Mouse (Mus musculus) heart, embryonic 11.5 days (tissue): ENCODE measurements around the gene Cnn1. TPM values are rescaled to one million over a fixed set of nuclear protein-coding genes. Genes with fewer than 3 reads are reported as not detected.

Experiments used
- ATAC-seq: fragments of 200-750 bp; cut with Nextera tagmentation; replicated peaks from 2 replicates; pipeline ENCODE4 v1.8.0; 2017; ENCODE audit warnings: moderate library complexity; ENCODE audit not compliant: insufficient number of reproducible peaks, low FRiP score, low TSS enrichment
- H3K27ac ChIP-seq: fragments of 300-500 bp; sonication (generic); 2 replicates; pipeline ENCODE4 v1.5.1; 2014; ENCODE audit warnings: mild to moderate bottlenecking, low read depth, low read length
- H3K27me3 ChIP-seq: fragments of 300-500 bp; sonication (generic); 2 replicates; pipeline ENCODE4 v1.6.1; 2014; ENCODE audit warnings: mild to moderate bottlenecking, low read length, mixed read lengths; ENCODE audit not compliant: control insufficient read depth, insufficient read depth
- H3K36me3 ChIP-seq: fragments of 300-500 bp; sonication (generic); 2 replicates; pipeline ENCODE4 v1.6.1; 2014; ENCODE audit warnings: mild to moderate bottlenecking, low read length, moderate library complexity, mixed read lengths; ENCODE audit not compliant: control insufficient read depth, insufficient read depth
- H3K4me1 ChIP-seq: fragments of 300-500 bp; sonication (generic); 2 replicates; pipeline ENCODE4 v1.6.1; 2014; ENCODE audit warnings: low read length; ENCODE audit not compliant: control insufficient read depth, insufficient read depth
- H3K4me2 ChIP-seq: fragments of 300-500 bp; sonication (generic); 2 replicates; pipeline ENCODE4 v1.6.1; 2014; ENCODE audit warnings: mild to moderate bottlenecking, moderate library complexity
- H3K4me3 ChIP-seq: fragments of 300-500 bp; sonication (generic); 2 replicates; pipeline ENCODE4 v1.5.1; 2014; ENCODE audit warnings: low read depth, low read length
- H3K9ac ChIP-seq: fragments of 300-500 bp; sonication (generic); 2 replicates; pipeline ENCODE4 v1.6.1; 2014; ENCODE audit warnings: mild to moderate bottlenecking, low read depth, low read length, moderate library complexity
- H3K9me3 ChIP-seq: fragments of 300-500 bp; sonication (generic); replicated peaks from 2 replicates; pipeline ENCODE4 v1.6.1; 2016; ENCODE audit warnings: low read length; ENCODE audit not compliant: control insufficient read depth
- WGBS: fragments of 180-500 bp; shearing (Covaris S2); extraction: QIAGEN DNeasy Blood & Tissue Kit; methylation state at CpG from one replicate; pipeline ENCODE4 v1.1.7; 2014; ENCODE audit not compliant: insufficient replicate concordance; 5-methylcytosine and 5-hydroxymethylcytosine counted together
- polyA plus RNA-seq: library from polyadenylated mRNA; unstranded; fragments of >200 nt; fragmentation: Nextera tagmentation; extraction: Ambion mirVana; gene quantifications from 2 replicates; pipeline ENCODE4 v1.2.1, GENCODE M21; 2014

The Cnn1 gene
- polyA plus RNA-seq, 1 experiment from 2014 or later, result 388 TPM

DNA sequence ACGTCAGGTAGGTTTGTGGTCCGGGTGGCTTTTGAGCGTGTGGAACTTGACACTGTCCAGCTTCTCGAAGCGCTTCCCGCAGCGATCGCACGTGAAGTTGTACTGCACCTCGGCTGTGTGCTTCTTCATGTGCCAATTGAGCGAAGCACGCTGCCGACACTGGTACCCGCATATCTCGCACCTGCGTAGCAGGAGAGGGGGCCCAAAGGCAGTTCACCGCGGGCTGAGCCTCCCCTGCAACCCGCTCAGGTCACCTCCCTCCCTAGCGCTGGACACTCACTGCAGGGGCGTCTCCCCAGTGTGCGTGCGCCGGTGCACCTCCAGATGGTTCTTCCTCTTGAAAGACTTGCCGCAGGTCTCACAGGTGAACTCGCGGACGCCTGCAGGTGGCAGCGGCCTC is 43.3 kb upstream of the Cnn1 start:
- Histone ChIP-seq H3K36me3 (peaks cover 9% of the 10 kb centered on the region), H3K4me1 (peaks cover 19% of the 10 kb centered on the region), H3K27ac (no peak overlapping the region), H3K27me3 (peaks cover 49% of the 10 kb centered on the region), H3K9me3 (no peaks in the 10 kb centered on the region), H3K4me3 (no peak overlapping the region), H3K9ac (no peak overlapping the region), H3K4me2 (no peak overlapping the region)
- no peak for ATAC-seq
- WGBS, result 33% methylated on average over 29 of the region's 29 CpGs

DNA sequence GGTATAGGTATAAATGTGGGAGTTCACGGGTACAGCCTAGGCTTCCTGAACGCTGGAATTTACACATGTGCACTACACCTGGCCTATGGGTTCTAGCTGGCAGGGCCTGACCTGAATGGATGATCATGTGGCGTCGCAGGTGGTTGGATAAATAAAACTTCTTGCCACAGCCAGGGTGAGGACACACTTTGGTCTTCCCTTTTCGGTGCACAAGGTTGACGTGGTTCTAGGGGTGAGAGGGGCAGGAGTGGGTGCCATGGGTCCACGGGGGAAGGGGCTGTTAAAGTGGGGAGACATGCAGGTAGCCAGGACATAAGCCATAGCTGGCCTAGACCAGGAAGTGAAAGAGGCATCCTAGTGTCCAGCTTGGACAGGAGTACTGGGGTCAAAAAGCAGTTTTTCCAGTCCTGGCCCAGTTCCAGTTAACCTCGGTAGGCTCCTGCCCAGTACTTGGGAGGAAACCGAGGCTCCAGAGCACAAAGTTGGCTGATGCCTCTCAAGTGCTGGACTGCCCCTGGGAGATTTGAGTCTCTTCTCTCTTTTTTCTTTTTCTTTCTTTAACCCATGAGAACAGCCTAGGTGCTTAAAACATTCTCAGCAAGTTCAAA is 42.6 kb upstream of the Cnn1 start:
- Histone ChIP-seq H3K9me3 (no peaks in the 10 kb centered on the region), H3K36me3 (peaks cover 9% of the 10 kb centered on the region), H3K4me1 (peaks cover 12% of the 10 kb centered on the region), H3K27me3 (peaks cover 42% of the 10 kb centered on the region), H3K4me2 (no peak overlapping the region), H3K9ac (no peak overlapping the region), H3K4me3 (no peak overlapping the region), H3K27ac (no peak overlapping the region)
- no peak for ATAC-seq
- WGBS, result 76% methylated on average over 9 of the region's 9 CpGs

DNA sequence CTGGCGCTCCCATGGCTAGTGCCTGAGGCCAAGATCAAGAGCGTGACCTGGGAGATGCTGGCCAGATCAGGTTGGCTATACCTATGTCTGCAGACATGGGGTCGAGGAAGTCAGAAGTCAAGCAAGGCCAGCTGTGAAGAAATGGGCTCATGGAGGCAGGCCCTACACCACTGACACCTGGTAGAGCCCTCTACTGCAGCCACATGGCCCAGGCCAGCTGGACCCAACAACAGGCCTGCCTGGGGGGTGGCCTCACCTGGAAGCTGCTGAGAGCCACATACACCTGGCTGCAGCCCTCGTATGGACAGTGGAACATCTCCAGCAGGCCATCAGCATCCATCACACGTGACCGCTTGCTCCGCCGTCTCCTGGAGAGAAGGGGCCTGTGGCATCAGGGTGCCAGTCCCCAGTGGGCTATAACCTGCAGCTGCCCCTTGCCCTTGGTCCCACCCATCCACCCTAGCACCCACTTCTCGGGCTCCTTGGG is 41.9 kb upstream of the Cnn1 start:
- Histone ChIP-seq H3K27ac (no peak overlapping the region), H3K9ac (no peak overlapping the region), H3K27me3 (peaks cover 35% of the 10 kb centered on the region), H3K36me3 (peaks cover 9% of the 10 kb centered on the region), H3K4me3 (no peak overlapping the region), H3K9me3 (no peaks in the 10 kb centered on the region), H3K4me2 (no peak overlapping the region), H3K4me1 (0 out of 2 replicates have a peak, but pooled peaks cover 6% of the 10 kb centered on the region)
- no peak for ATAC-seq
- WGBS, result 89% methylated on average over 9 of the region's 9 CpGs

DNA sequence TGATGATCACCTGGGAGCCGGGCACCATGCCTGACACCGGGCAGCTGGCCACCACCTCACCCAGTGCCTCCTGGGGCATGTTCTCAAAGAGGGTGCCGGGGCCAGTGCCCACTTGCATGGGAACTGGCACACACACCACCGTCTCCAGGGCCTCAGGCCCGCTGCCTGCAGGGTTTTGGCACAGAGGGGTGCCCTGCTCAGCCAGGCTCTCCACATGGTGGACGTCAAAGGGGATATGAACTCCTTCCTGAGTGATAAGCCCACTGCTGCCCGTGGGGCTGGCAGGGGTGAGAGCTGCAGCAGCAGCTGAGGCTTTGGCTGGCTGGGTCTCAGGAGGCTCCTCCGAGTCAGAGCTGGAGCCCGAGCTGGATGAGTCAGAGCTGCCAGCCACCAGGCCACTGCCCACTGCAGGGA is 41.0 kb upstream of the Cnn1 start:
- no peak for ATAC-seq
- H3K36me3 ChIP-seq, result peaks cover 9% of the 10 kb centered on the region

DNA sequence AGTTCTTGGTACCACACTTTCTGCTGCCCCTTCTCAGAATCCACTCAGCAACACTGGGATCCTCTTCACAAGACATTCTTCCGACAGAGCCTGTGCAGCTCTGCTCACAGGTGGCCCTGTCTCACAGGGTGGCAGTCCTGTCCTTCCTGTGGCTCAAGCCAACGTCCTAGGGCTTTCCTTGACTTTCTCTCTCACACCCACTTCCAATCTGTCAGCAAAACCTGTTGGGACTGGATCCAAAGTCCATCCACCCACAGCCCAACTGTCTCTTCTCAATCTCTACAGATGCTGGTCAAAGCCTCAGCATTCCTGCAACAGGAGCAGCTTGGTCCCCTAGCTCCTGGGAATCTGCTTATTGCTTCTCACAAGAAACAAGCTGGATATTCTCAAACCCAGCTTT is 37.7 kb upstream of the Cnn1 start:
- Histone ChIP-seq H3K4me1 (no peaks in the 10 kb centered on the region), H3K36me3 (peaks cover 33% of the 10 kb centered on the region), H3K4me3 (no peak overlapping the region), H3K27ac (no peak overlapping the region), H3K9ac (no peak overlapping the region), H3K27me3 (0 out of 2 replicates have a peak, but pooled peaks cover 2% of the 10 kb centered on the region), H3K9me3 (no peaks in the 10 kb centered on the region), H3K4me2 (no peak overlapping the region)
- no peak for ATAC-seq
- WGBS, result 82% methylated on average over 2 of the region's 2 CpGs

More for the DNA sequence above, 41.0 kb upstream of the Cnn1 start:
- 0 out of 2 replicates have a peak, but pooled peaks cover 6% of the 10 kb centered on the region for H3K4me1 ChIP-seq
- no peak overlapping the region for H3K27ac ChIP-seq
- no peaks in the 10 kb centered on the region for H3K9me3 ChIP-seq
- WGBS, result 80% methylated on average over 9 of the region's 9 CpGs
- no peak overlapping the region for H3K9ac ChIP-seq
- H3K4me3 ChIP-seq, result no peak overlapping the region
- no peak overlapping the region for H3K4me2 ChIP-seq
- H3K27me3 ChIP-seq, result peaks cover 26% of the 10 kb centered on the region

DNA sequence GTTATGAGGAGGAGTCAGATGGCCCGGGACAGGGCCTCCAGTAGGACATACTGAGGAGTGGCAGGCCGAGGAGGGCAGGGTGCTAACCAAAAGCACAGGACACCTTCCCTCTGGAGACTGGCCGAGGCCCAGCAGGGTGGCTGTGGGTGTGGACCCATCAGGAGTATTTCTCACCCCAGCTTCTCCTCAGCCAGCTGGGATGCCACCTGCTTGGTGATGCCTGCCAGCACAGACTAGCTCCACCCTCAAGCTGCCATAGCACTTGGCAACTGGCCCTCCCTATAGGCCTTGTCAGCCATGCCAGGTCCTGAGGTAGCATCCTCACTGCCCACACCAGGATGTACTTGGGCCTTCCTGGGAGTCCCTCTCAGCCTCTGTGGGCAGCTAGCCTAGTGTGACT is 34.7 kb upstream of the Cnn1 start:
- Histone ChIP-seq H3K9ac (no peak overlapping the region), H3K27ac (no peak overlapping the region), H3K4me3 (no peak overlapping the region), H3K27me3 (no peaks in the 10 kb centered on the region), H3K36me3 (peaks cover 28% of the 10 kb centered on the region), H3K9me3 (no peaks in the 10 kb centered on the region), H3K4me2 (no peak overlapping the region), H3K4me1 (no peaks in the 10 kb centered on the region)
- 91% methylated on average over 3 of the region's 3 CpGs for WGBS
- no peak for ATAC-seq

DNA sequence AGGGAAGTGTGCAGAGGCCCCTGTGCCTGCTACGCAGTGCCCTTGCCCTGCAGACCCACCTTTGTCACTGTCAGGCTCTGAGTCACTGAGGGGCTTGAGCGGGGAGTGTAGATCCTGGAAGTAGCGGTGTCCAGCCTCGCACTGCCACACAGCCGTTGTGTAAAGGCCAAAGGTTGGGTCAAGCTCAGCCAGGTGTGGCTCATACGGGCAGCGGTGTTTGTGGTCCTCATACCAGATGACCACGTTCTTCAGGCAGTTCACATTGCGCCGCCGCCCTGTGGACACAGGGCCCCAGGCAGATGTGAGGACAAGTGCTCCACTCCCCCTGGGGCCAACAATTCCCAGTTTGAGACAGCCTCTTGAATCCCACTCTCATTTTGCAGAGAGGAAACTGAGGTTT is 33.4 kb upstream of the Cnn1 start:
- 92% methylated on average over 11 of the region's 11 CpGs for WGBS
- Histone ChIP-seq H3K4me3 (no peak overlapping the region), H3K9me3 (no peaks in the 10 kb centered on the region), H3K4me2 (no peak overlapping the region), H3K27me3 (no peaks in the 10 kb centered on the region), H3K36me3 (peaks cover 24% of the 10 kb centered on the region), H3K27ac (no peak overlapping the region), H3K9ac (no peak overlapping the region), H3K4me1 (0 out of 2 replicates have a peak, but pooled peaks cover 5% of the 10 kb centered on the region)
- ATAC-seq, result no peak

DNA sequence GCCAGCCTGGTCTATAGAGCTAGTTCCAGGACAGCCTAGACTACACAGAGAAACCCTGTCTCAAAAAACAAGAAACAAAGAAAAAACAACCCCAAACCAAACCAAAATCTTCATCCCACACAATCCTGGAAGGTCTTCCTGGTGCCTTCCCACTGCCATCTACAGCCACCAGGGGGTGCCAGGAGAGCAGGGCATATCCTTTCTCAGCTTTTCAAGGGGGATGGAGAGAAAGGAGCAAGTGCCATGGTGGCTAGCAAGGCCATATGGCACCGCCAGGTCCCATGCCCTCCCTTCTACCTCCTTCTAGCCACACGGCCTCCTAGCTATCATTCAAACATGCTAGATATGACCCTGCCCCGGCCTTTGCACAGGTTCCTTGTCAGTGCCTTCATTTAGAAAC is 32.6 kb upstream of the Cnn1 start:
- Histone ChIP-seq H3K4me1 (0 out of 2 replicates have a peak, but pooled peaks cover 5% of the 10 kb centered on the region), H3K9ac (no peak overlapping the region), H3K4me3 (no peak overlapping the region), H3K9me3 (no peaks in the 10 kb centered on the region), H3K36me3 (peaks cover 24% of the 10 kb centered on the region), H3K27ac (no peak overlapping the region), H3K27me3 (no peaks in the 10 kb centered on the region), H3K4me2 (no peak overlapping the region)
- no peak for ATAC-seq
- 68% methylated on average over 3 of the region's 3 CpGs for WGBS

DNA sequence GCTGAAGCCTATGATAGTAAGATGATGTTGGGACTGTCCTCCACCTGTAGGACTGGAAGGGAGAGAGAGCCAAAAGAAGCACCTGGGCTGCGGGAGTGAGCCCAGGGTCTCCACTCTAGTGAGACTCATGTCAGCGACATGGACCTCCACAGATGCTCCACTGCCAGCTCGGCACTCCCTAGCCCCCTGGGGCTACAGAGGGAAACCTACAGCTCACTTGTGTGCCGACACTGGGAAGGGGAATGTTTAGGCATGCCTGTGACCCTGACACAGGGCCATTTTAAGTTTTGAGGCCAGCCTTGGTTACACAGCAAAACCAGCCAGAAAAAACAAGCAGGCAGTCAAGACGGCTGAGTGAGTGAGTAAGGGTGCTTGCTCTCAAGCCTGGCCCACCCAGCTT is 31.8 kb upstream of the Cnn1 start:
- no peaks in the 10 kb centered on the region for H3K9me3 ChIP-seq
- H3K9ac ChIP-seq, result no peak overlapping the region
- H3K27me3 ChIP-seq, result no peaks in the 10 kb centered on the region
- H3K4me3 ChIP-seq, result no peak overlapping the region
- no peak overlapping the region for H3K4me2 ChIP-seq
- peaks cover 25% of the 10 kb centered on the region for H3K36me3 ChIP-seq
- no peak for ATAC-seq
- 0 out of 2 replicates have a peak, but pooled peaks cover 5% of the 10 kb centered on the region for H3K4me1 ChIP-seq
- no peak overlapping the region for H3K27ac ChIP-seq
- WGBS, result 82% methylated on average over 5 of the region's 5 CpGs
